Mouse (Mus musculus) heart, postnatal 4 days (tissue): ENCODE measurements around the gene Dzip1l. TPM values are rescaled to one million over a fixed set of nuclear protein-coding genes. Genes with fewer than 3 reads are reported as not detected.

Experiments
- total RNA-seq, 2 experiments: library from RNA; stranded (reverse); gene quantifications; 2 replicates each; pipeline ENCODE4 v1.2.3; 2021

Gene Dzip1l
- total RNA-seq, 2 experiments from 2014 or later = 13.2 to 16.2 TPM

Other genes with a start within 250 kb of the Dzip1l start
- 10 to 100 TPM; 11.6 to 13.2 TPM for gene Mras, start 192.1 kb upstream of the Dzip1l start, total RNA-seq
- not detected for gene Nme9, start 178.0 kb upstream of the Dzip1l start, total RNA-seq
- 10 to 100 TPM; 27.4 to 28.2 TPM for gene Armc8, start 60.6 kb upstream of the Dzip1l start, total RNA-seq
- gene Dbr1, start 53.7 kb upstream of the Dzip1l start, total RNA-seq = 10 to 100 TPM; 10.0 to 10.3 TPM
- not detected for gene A4gnt, start 17.0 kb upstream of the Dzip1l start, total RNA-seq
- not detected for gene Cldn18, start 87.8 kb downstream of the Dzip1l start, total RNA-seq
- not detected for gene Sox14, start 246.7 kb downstream of the Dzip1l start, total RNA-seq